Mouse (Mus musculus): ENCODE measurements around the gene Gchfr.

GRCm38 (mm10) chr2:119161247-119161646 lies 6.3 kb upstream of the Gchfr start:
- TF ChIP-seq CTCF (IDR thresholded peaks at IDR 0.05; ENCODE audit: low read depth) (no peak), EP300 (IDR thresholded peaks at IDR 0.05; ENCODE audit: low read depth) (no peak)
